Mouse (Mus musculus) R1 (cell line): ENCODE results near the gene Adamtsl5.

Experiments used
- DNase-seq: peaks from one replicate; pipeline ENCODE4 v3.0.0-alpha.2; 2018; ENCODE audit warnings: low read depth, low spot score

Gene Adamtsl5

GRCm38 (mm10) chr10:80321014-80321669 is 27.1 kb downstream of the Adamtsl5 start:
- DNase-seq: no peak

GRCm38 (mm10) chr10:80320340-80320760 is 27.9 kb downstream of the Adamtsl5 start, which contains the start of gene 2310011J03Rik:
Gene 2310011J03Rik, minus strand, starts transcription at chr10:80320537.
- peak; percentile 96 for DNase-seq

- no peak for DNase-seq
These were observed 31.2 kb downstream of the Adamtsl5 start for GRCm38 (mm10) chr10:80317011-80317410.

- no peak for DNase-seq
These were observed 31.8 kb downstream of the Adamtsl5 start for GRCm38 (mm10) chr10:80316359-80316781.

- DNase-seq: no peak
These were observed 32.9 kb downstream of the Adamtsl5 start for GRCm38 (mm10) chr10:80315315-80315714.

- no peak for DNase-seq
These were observed 33.7 kb downstream of the Adamtsl5 start for GRCm38 (mm10) chr10:80314494-80315001.

GRCm38 (mm10) chr10:80313627-80314201 is 34.5 kb downstream of the Adamtsl5 start:
- DNase-seq: no peak

- DNase-seq: no peak
These were observed 35.4 kb downstream of the Adamtsl5 start for GRCm38 (mm10) chr10:80312586-80313504.

- DNase-seq: no peak
These were observed 36.7 kb downstream of the Adamtsl5 start for GRCm38 (mm10) chr10:80311560-80311959.

GRCm38 (mm10) chr10:80304862-80305261 is 43.4 kb downstream of the Adamtsl5 start:
- peak; percentile 91 for DNase-seq

- DNase-seq: no peak
These were observed 43.8 kb downstream of the Adamtsl5 start for GRCm38 (mm10) chr10:80304458-80304857.

GRCm38 (mm10) chr10:80302471-80302881 is 45.7 kb downstream of the Adamtsl5 start:
- peak; percentile 62 for DNase-seq

- no peak for DNase-seq
These were observed 46.2 kb downstream of the Adamtsl5 start for GRCm38 (mm10) chr10:80302082-80302355.

- DNase-seq: no peak
These were observed 46.7 kb downstream of the Adamtsl5 start for GRCm38 (mm10) chr10:80301256-80302081.

- DNase-seq: no peak
These were observed 47.5 kb downstream of the Adamtsl5 start for GRCm38 (mm10) chr10:80300672-80301181.

- DNase-seq: no peak
These were observed 48.4 kb downstream of the Adamtsl5 start for GRCm38 (mm10) chr10:80299824-80300223.

- no peak for DNase-seq
These were observed 48.9 kb downstream of the Adamtsl5 start for GRCm38 (mm10) chr10:80299301-80299700.

GRCm38 (mm10) chr10:80298571-80299281 is 49.5 kb downstream of the Adamtsl5 start:
- peak; percentile 65 for DNase-seq

GRCm38 (mm10) chr10:80297526-80298133 is 50.6 kb downstream of the Adamtsl5 start:
- DNase-seq: no peak

GRCm38 (mm10) chr10:80296824-80297223 is 51.4 kb downstream of the Adamtsl5 start:
- no peak for DNase-seq
